Mouse (Mus musculus): ENCODE results near the gene Disp2.

Gene Disp2

GRCm38 (mm10) chr2:118779504-118780480 is at the start of gene Disp2:
Gene Disp2, plus strand, starts transcription at chr2:118779719.
- peak; percentile 95 for DNase-seq (ENCODE audit: low spot score)

- peak; percentile 2 for DNase-seq (ENCODE audit: low spot score)
These were observed 49.5 kb upstream of the Disp2 start for GRCm38 (mm10) chr2:118729816-118730621.

- peak; percentile 88 for DNase-seq (ENCODE audit: low spot score)
These were observed 49.0 kb upstream of the Disp2 start for GRCm38 (mm10) chr2:118730622-118730915.

- no peak for DNase-seq (ENCODE audit: low spot score)
These were observed 47.5 kb upstream of the Disp2 start for GRCm38 (mm10) chr2:118731981-118732380.

GRCm38 (mm10) chr2:118733341-118733740 is 46.2 kb upstream of the Disp2 start:
- DNase-seq (ENCODE audit: low spot score), result peak; percentile 0

- no peak for DNase-seq (ENCODE audit: low spot score)
These were observed 39.2 kb upstream of the Disp2 start for GRCm38 (mm10) chr2:118740341-118740740.

GRCm38 (mm10) chr2:118741183-118741582 is 38.3 kb upstream of the Disp2 start:
- no peak for DNase-seq (ENCODE audit: low spot score)

- DNase-seq (ENCODE audit: low spot score), result peak; percentile 4
These were observed 36.1 kb upstream of the Disp2 start for GRCm38 (mm10) chr2:118743261-118743943.

- peak; percentile 3 for DNase-seq (ENCODE audit: low spot score)
These were observed 34.9 kb upstream of the Disp2 start for GRCm38 (mm10) chr2:118744621-118745020.

GRCm38 (mm10) chr2:118745232-118745884 is 34.2 kb upstream of the Disp2 start, which contains the start of gene Inafm2:
Gene Inafm2, plus strand, starts transcription at chr2:118745758.
- peak; percentile 93 for DNase-seq (ENCODE audit: low spot score)

- DNase-seq (ENCODE audit: low spot score), result peak; percentile 45
These were observed 33.3 kb upstream of the Disp2 start for GRCm38 (mm10) chr2:118745915-118746901.

- no peak for DNase-seq (ENCODE audit: low spot score)
These were observed 32.1 kb upstream of the Disp2 start for GRCm38 (mm10) chr2:118747301-118747960.

- no peak for DNase-seq (ENCODE audit: low spot score)
These were observed 30.1 kb upstream of the Disp2 start for GRCm38 (mm10) chr2:118749341-118749884.

- DNase-seq (ENCODE audit: low spot score), result no peak
These were observed 29.0 kb upstream of the Disp2 start for GRCm38 (mm10) chr2:118750476-118750875.

GRCm38 (mm10) chr2:118751896-118752791 is 27.4 kb upstream of the Disp2 start:
- DNase-seq (ENCODE audit: low spot score), result no peak

GRCm38 (mm10) chr2:118752792-118753108 is 26.8 kb upstream of the Disp2 start:
- no peak for DNase-seq (ENCODE audit: low spot score)

GRCm38 (mm10) chr2:118754143-118754542 is 25.4 kb upstream of the Disp2 start:
- no peak for DNase-seq (ENCODE audit: low spot score)

- DNase-seq (ENCODE audit: low spot score), result no peak
These were observed 24.1 kb upstream of the Disp2 start for GRCm38 (mm10) chr2:118755407-118755806.

GRCm38 (mm10) chr2:118756103-118756502 is 23.4 kb upstream of the Disp2 start:
- no peak for DNase-seq (ENCODE audit: low spot score)

Data from ovary, postnatal 36 days (tissue).